Mouse (Mus musculus) midbrain, postnatal 0 days (tissue): Measurements from ENCODE around the gene N6amt1. TPM values are rescaled to one million over a fixed set of nuclear protein-coding genes. Genes with fewer than 3 reads are reported as not detected.

Experiments
- ATAC-seq: fragments of 200-750 bp; cut with Nextera tagmentation; 2 replicates; pipeline ENCODE4 v1.8.0; 2017; ENCODE audit warnings: moderate number of reproducible peaks, mild to moderate bottlenecking, moderate TSS enrichment, moderate library complexity; ENCODE audit not compliant: low FRiP score
- DNase-seq: peaks from one replicate; pipeline ENCODE4 v3.0.0-alpha.2; 2015; ENCODE audit warnings: low spot score
- H3K27ac ChIP-seq: fragments of 300-500 bp; sonication (generic); 2 replicates; pipeline ENCODE4 v1.5.1; 2014; ENCODE audit warnings: low read depth, mild to moderate bottlenecking, low read length, mixed read lengths
- H3K27me3 ChIP-seq: fragments of 300-500 bp; sonication (generic); 2 replicates; pipeline ENCODE4 v1.6.1; 2014; ENCODE audit warnings: low read length, control low read depth, mixed read lengths; ENCODE audit not compliant: insufficient read depth
- H3K36me3 ChIP-seq: fragments of 300-500 bp; sonication (generic); 2 replicates; pipeline ENCODE4 v1.6.1; 2014; ENCODE audit warnings: low read length, control low read depth, mixed read lengths; ENCODE audit not compliant: insufficient read depth
- H3K4me1 ChIP-seq: fragments of 300-500 bp; sonication (generic); 2 replicates; pipeline ENCODE4 v1.6.1; 2014; ENCODE audit warnings: mild to moderate bottlenecking, control low read depth, antibody characterized with exemption, low read length, mixed read lengths; ENCODE audit not compliant: insufficient read depth
- H3K4me2 ChIP-seq: fragments of 300-500 bp; sonication (generic); 2 replicates; pipeline ENCODE4 v1.6.1; 2014; ENCODE audit warnings: low read depth, mild to moderate bottlenecking, low read length, mixed read lengths; ENCODE audit not compliant: poor library complexity, severe bottlenecking
- H3K4me3 ChIP-seq: fragments of 300-500 bp; sonication (generic); 2 replicates; pipeline ENCODE4 v1.5.1; 2014; ENCODE audit warnings: low read depth, mild to moderate bottlenecking, low read length, moderate library complexity
- H3K9ac ChIP-seq: fragments of 300-500 bp; sonication (generic); replicated peaks from 2 replicates; pipeline ENCODE4 v1.6.1; 2014; ENCODE audit warnings: mild to moderate bottlenecking, low read length, moderate library complexity, mixed read lengths; ENCODE audit not compliant: poor library complexity, severe bottlenecking
- H3K9me3 ChIP-seq: fragments of 300-500 bp; sonication (generic); 2 replicates; pipeline ENCODE4 v1.6.1; 2016; ENCODE audit warnings: low read length, control low read depth
- CTCF ChIP-seq: IDR thresholded peaks from 2 replicates; pipeline ENCODE4 v1.5.1; 2016; ENCODE audit warnings: antibody characterized with exemption, mild to moderate bottlenecking
- WGBS: fragments of 180-500 bp; shearing (Covaris S2); extraction: QIAGEN DNeasy Blood & Tissue Kit; methylation state at CpG from one replicate; pipeline ENCODE4 v1.1.7; 2014; 5-methylcytosine and 5-hydroxymethylcytosine counted together
- polyA plus RNA-seq: library from polyadenylated mRNA; unstranded; fragments of >200 nt; fragmentation: Nextera tagmentation; extraction: Ambion mirVana; gene quantifications from 2 replicates; pipeline ENCODE4 v1.2.1, GENCODE M21; 2015
- total RNA-seq: library from RNA; depleted of rRNA; stranded (reverse); fragments of >200 nt; gene quantifications from 2 replicates; pipeline ENCODE4 v1.2.3, GENCODE M21; 2014; rRNA removed

Gene N6amt1
- total and polyA plus RNA-seq, 2 experiments from 2014 or later, result 10.9 to 34.4 TPM

DNA sequence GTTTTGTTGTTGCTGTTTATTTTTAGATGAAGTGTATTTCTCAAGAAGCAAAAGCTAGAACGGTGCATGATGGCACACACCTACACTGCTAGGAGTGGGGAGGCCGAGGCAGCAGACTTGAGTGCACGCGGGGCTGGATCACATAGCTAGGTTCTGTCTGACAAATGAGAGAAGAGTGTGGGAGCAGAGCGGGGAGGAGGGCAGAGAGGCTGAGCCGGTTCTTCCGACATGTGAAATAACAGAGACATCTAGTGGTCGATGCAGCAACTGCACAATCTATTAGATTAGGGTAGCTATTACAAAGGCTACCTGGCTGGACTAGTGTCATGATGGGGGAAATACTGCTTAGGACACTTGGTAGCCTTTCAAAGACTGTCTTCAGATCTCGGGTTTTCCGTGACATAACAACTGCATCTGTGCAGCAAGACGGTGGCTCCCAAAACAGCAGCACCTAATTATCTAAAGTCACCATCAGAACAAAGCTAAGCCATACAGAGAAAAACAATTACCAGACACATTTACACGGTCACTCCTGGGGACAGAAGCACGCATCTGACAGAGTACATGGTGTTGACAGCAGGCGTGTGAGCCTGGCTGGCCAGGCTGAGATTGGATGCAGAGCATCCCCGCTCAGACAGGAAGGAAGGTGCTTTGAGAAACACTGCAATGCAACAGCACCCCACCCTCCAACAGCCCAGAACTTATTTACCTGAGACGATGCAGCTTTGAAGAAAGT lies 40.0 kb downstream of the N6amt1 start:
- WGBS, result 47% methylated on average over 16 of the region's 16 CpGs
- Histone ChIP-seq H3K4me1 (no peaks in the 10 kb centered on the region), H3K4me2 (no peak overlapping the region), H3K27ac (no peak overlapping the region), H3K4me3 (no peak overlapping the region), H3K9me3 (no peaks in the 10 kb centered on the region), H3K36me3 (peaks cover 48% of the 10 kb centered on the region), H3K9ac (no peak overlapping the region), H3K27me3 (no peaks in the 10 kb centered on the region)
- peak; percentile 83 for TF ChIP-seq CTCF
- peak; percentile 79 for DNase-seq
- peak; percentile 80 for ATAC-seq

DNA sequence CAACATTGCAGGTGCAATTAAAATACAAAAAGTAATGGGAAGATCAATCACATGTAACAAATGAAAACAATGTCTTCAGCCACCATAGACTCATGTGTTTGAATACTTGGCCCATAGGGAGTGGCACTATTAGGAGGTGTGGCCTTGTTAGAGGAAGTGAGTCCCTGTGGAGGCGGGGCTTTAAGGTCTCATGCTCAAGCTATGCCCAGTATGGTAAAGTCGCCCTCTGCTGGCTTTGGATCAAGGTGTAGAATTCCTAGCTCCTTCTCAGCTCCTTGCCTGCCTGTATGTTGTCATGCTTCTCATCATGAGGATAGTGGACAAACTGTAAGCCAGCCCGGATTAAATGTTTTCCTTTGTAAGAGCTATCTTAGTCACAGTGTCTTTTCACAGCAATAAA lies 51.0 kb downstream of the N6amt1 start:
- Histone ChIP-seq H3K4me1 (no peaks in the 10 kb centered on the region), H3K9ac (no peak overlapping the region), H3K9me3 (no peaks in the 10 kb centered on the region), H3K27me3 (no peaks in the 10 kb centered on the region), H3K4me2 (no peak overlapping the region), H3K4me3 (no peak overlapping the region), H3K36me3 (peaks cover 48% of the 10 kb centered on the region), H3K27ac (no peak overlapping the region)
- WGBS, result 83% methylated on average over 3 of the region's 3 CpGs
- ATAC-seq (no peak), DNase-seq (no peak)
- TF ChIP-seq CTCF, result peak; percentile 15; the same call in 1 of the 2 replicates

Other genes starting within 250 kb of the N6amt1 start
- gene Ltn1, start 78.4 kb downstream of the N6amt1 start, total RNA-seq, result 18.5 and 22.8 TPM in 2 replicates
- 16.0 and 17.5 TPM in 2 replicates for gene Ltn1, start 78.4 kb downstream of the N6amt1 start, polyA plus RNA-seq
- 7.9 and 11.3 TPM in 2 replicates for gene Rwdd2b, start 86.4 kb downstream of the N6amt1 start, total RNA-seq
- 17.0 and 18.7 TPM in 2 replicates for gene Rwdd2b, start 86.4 kb downstream of the N6amt1 start, polyA plus RNA-seq
- 30.7 and 48.1 TPM in 2 replicates for gene Usp16, start 100.5 kb downstream of the N6amt1 start, total RNA-seq
- 44.1 and 47.4 TPM in 2 replicates for gene Usp16, start 100.5 kb downstream of the N6amt1 start, polyA plus RNA-seq
- 142 and 183 TPM in 2 replicates for gene Cct8, start 141.7 kb downstream of the N6amt1 start, total RNA-seq
- gene Cct8, start 141.7 kb downstream of the N6amt1 start, polyA plus RNA-seq, result 345 TPM in 2 replicates
- 0.38 TPM in 1 of 2 replicates, not detected in the other for gene Map3k7cl, start 199.1 kb downstream of the N6amt1 start, total RNA-seq
- gene Map3k7cl, start 199.1 kb downstream of the N6amt1 start, polyA plus RNA-seq, result not detected in 2 replicates